Mouse (Mus musculus) layer of hippocampus, adult 11-12 months (tissue): ENCODE measurements at regions not wholly inside any gene's neighbourhood (a gene's known extent, or its start where the extent isn't known, plus 50 kb on each side); places are given as distances from the start of the nearest gene placed in this dataset.

Source experiments
- DNase-seq: peaks from one replicate; pipeline ENCODE4 v3.0.0; 2022; ENCODE audit warnings: low spot score

DNA sequence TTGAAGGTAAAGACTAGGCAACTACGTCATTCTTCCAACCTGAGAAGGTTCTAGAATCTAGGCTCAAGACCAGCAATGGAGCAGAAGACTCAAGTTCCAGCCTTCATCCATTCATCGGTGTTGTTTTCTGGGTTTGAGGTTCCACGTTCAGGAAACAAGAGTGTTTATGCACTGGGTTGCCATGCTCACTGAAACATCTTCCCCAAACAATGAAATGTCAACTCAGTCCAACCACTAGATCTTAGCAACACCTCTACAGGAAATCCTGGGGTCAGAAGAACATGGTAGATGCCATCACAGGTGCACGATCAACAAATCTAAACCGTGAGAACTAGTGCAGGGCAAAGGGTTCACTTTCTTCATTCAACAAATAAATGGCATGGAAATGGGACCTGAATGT, 304.8 kb upstream of the Klf3 start:
- DNase-seq, result no peak

- DNase-seq, result no peak
Observed at GRCm38 (mm10) chr5:64499131-64499530, 304.1 kb upstream of the Klf3 start.

- DNase-seq, result no peak
Observed at GRCm38 (mm10) chr5:64500413-64500812, 302.8 kb upstream of the Klf3 start.

- no peak for DNase-seq
Observed at GRCm38 (mm10) chr5:64500866-64501265, 302.3 kb upstream of the Klf3 start.

DNA sequence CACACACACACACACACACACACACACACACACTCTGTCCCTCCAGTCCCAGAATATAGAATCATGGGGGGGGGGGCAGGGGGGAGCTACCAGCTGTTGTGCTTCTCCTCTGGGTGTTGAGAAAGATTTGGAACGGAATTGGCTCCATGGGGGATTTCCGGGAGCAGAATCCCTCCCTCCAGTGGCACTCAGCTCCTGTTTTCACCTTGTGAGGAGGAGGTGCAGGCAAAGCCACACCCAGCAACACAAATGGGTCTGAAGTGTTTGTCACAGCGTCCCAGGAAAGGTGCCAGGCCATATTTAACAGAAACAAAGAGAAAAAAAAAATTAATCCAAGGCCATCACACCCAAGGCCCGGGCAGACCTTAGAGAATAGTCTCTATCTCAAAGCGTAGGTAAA, 301.4 kb upstream of the Klf3 start:
- DNase-seq, result no peak

- DNase-seq, result peak; percentile 70
Observed at GRCm38 (mm10) chr5:64503514-64503913, 299.7 kb upstream of the Klf3 start.

- DNase-seq, result no peak
Observed at GRCm38 (mm10) chr5:64504507-64504906, 298.7 kb upstream of the Klf3 start.

DNA sequence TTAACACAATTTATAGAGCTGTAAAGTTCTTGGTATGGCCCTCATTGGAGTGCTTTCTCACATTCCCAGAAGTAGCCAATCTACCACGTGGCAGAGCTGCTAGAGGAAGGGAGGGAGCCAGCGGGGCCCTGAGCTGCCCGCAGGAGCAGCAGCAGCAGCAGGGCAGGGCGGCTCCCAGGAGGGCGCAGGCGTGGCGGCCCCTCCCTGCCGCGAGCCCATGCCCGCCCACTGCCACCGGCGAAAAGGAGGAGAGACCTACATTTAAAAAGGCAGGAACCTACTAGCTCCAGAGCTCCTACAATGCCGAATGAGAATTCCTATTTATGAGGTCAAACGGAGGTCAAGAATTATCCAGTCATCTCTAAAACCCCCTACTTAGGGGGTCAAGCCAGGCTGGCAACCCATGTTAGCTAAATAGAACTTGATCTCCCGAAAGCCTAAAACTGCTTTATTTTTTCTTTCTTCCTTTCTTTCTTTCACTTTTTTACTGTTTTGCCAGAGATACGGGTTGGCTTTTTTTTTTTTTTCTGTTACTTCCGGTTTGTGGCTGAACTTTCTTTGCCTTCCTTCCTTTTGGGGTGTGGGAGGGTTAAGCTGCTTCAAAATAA, 297.9 kb upstream of the Klf3 start:
- DNase-seq, result no peak

DNA sequence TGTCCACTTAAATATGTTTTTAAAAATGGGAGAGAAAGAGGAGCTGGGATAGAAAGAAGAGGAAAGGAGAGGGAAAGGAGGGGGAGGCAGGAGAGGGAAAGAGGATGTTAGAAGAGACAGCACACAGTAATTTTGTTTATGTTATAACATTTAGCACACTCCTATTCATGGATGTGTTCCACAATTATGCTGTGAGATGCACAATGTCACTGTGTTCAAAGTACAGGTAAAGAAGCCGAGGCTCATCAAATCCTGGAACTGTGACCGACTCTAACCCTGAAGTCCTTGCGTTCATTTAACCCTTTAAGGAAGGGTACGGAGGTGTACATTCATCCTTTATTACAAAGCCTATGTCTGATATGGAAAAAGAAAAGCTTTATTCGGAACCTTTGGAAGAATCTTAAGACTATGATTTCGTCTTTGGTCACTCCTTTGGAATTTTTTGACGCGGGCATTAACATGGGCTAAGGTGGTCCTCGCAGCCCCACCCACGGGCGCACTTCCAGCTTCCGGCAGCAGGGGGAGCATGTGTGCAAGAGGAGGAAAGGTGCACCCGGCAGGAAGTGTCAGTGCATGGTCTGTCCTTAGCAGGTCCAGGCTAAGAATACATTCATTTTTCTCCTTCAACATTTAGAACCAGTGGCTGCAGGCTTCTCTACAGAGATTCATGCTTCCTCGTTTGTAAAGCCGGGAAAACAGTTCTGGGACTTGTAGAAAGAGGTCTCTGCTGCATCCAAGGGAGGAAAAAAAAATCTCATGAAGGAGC, 297.2 kb upstream of the Klf3 start:
- peak; percentile 80 for DNase-seq

- DNase-seq, result no peak
Observed at GRCm38 (mm10) chr5:64508565-64508964, 294.6 kb upstream of the Klf3 start.

DNA sequence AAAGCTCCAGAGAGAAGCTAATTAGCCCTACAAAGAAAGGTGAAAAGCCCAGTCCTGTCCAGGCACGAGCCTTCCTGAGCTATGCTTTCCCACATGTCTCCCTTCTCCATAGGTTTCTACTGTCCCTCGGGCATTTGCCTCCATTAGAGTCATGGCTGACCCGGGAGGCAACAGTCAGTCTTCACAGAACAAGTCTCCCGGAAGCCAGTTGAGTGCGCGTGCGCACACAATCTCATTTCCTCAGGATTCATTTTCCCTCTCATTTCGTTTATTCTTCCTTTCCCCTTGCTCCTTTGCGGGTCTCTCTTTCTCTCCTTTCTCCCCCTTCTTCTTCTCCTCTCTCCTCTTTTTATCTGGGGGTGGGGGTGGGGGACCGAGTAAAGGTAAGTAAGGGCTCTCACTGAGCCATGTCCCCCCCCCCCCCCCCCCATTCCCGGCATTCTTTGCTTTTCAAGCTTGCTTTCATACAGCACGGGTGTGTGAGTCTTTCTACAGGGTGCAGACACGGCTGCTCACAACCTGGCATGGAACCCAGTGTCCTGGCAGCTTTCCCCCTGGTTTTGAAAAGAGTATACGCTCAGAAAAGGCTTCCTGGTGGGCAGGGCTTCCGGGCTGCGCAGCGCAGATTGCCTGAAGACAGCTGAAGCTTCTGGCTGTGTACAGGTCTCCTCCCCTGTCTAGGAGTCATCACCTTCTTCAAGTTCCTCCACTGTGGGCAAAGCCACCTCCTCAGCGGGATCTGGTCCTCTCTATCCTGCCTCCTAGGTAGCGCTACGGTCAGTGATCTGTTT, 289.8 kb upstream of the Klf3 start:
- peak; percentile 61 for DNase-seq

- DNase-seq, result no peak
Observed at GRCm38 (mm10) chr5:64516115-64516665, 287.0 kb upstream of the Klf3 start.

GRCm38 (mm10) chr5:64517241-64517640, 285.9 kb upstream of the Klf3 start:
- DNase-seq, result no peak

GRCm38 (mm10) chr5:64517835-64518234, 285.4 kb upstream of the Klf3 start:
- DNase-seq, result no peak

GRCm38 (mm10) chr5:64519036-64519435, 284.2 kb upstream of the Klf3 start:
- DNase-seq, result no peak

DNA sequence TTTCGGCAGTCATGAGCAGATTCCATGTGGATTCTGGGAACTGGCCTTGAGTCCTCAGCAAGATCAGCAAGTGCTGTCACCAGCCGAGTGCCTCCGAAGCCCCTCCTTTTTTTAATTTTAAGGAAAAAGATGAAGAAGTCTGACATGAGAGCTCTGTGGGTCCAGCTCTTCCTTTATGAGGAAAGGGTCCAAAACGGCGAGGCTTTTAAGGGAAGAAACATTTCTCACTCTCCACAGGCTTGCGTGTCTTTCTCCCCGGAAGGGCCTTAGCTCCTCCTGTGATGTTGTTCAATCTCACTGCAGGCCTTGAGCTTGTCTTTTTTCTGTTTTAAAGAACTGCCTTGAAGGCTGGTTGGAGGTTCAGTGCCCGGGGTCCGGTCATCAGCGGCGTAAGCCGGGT, 283.5 kb upstream of the Klf3 start:
- no peak for DNase-seq

DNA sequence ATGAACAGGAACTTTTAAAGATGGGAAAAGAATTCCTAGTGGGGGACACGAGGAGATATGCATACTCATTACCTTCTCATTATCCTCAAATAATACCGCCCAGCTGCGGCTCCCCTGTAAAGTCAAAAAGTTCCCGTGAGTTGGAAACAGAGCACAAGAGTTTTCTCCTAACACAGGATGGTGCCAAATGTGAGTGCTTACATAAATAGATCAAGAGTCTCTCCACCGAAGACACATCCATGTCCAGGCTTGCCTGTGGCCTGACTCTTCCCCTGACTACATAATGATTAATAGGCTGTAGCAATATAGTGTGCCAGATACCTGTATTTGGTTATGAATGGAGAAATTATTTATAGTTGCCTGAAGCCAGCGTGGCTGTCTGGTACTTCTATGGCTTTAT, 281.8 kb upstream of the Klf3 start:
- DNase-seq, result no peak

GRCm38 (mm10) chr5:64521969-64522368, 281.2 kb upstream of the Klf3 start:
- no peak for DNase-seq

- DNase-seq, result no peak
Observed at GRCm38 (mm10) chr5:64526521-64526920, 276.7 kb upstream of the Klf3 start.

GRCm38 (mm10) chr5:64527962-64528361, 275.2 kb upstream of the Klf3 start:
- DNase-seq, result peak; percentile 34

- DNase-seq, result no peak
Observed at GRCm38 (mm10) chr5:64534371-64534770, 268.8 kb upstream of the Klf3 start.

GRCm38 (mm10) chr5:64534947-64535346, 268.2 kb upstream of the Klf3 start:
- DNase-seq, result no peak

DNA sequence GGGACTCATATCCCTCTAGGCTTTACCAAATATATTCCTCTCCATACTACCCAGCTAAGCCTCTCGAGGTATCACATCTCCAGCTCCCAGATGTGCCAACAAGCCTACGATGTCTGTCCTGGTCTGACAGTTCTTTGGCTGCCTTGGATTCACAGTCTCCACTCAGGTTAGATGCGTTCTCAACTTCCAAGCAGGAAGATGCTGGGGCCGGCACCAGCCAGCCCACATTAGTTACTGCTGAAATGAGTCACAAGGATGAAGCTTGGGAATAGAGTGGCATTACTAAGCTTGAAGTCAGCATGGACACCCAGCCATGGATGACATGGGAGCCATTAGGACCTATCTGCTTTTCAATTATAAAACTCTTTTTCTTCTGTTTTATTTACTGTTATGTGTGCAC, 267.6 kb upstream of the Klf3 start:
- no peak for DNase-seq
